Mouse (Mus musculus): ENCODE measurements at regions not wholly inside any gene's neighbourhood (a gene's known extent, or its start where the extent isn't known, plus 50 kb on each side); places are given as distances from the start of the nearest gene placed in this dataset.

GRCm38 (mm10) chr10:125861734-125862133 is 104.2 kb upstream of the Lrig3 start:
- DNase-seq (ENCODE audit: low spot score in 2 of 2): no peak

DNA sequence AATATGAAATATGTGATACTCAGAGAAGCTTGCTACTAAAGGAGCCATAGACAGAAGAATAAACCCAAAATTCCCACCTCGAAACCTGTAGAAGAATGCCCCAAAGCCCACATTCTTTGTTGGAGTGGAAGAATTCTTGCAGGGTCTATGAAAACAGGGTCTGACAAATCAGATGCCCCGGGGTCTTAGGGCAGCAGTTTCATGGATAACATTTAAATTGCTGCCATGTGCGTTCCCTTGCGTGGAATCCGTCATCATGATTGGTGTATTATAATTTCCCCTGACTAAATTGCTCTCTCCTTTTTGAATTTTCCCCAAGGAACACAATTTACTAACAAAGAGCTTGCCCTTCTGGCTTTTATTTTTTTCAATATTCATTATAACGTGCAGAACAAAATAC is 99.6 kb upstream of the Lrig3 start:
- no peak for DNase-seq (ENCODE audit: low spot score in 2 of 2)

DNA sequence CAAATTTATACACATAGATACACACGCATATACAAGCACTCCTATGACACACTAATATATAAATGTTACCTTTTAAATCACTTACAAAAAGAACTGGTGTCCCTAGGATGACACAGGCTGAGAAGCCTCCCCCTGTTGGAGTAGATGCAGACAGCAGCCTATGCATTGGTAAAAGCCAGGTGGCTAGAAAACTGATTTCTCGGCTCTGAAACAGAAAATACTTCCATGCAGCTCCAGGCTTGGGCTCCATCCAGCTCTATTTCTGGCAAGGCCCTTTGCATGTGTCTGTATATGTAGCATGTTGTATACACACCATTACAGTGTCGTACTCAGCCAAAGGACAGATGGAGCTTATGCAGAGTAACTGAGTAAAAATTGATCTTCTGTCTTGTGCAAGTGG is 81.4 kb upstream of the Lrig3 start:
- peak in 1 of 2 experiments; percentile 16 for DNase-seq (ENCODE audit: low spot score in 2 of 2)

GRCm38 (mm10) chr10:125885796-125886195 is 80.2 kb upstream of the Lrig3 start:
- no peak for DNase-seq (ENCODE audit: low spot score in 2 of 2)

GRCm38 (mm10) chr10:125892122-125892521 is 73.8 kb upstream of the Lrig3 start:
- DNase-seq (ENCODE audit: low spot score in 2 of 2): no peak

DNA sequence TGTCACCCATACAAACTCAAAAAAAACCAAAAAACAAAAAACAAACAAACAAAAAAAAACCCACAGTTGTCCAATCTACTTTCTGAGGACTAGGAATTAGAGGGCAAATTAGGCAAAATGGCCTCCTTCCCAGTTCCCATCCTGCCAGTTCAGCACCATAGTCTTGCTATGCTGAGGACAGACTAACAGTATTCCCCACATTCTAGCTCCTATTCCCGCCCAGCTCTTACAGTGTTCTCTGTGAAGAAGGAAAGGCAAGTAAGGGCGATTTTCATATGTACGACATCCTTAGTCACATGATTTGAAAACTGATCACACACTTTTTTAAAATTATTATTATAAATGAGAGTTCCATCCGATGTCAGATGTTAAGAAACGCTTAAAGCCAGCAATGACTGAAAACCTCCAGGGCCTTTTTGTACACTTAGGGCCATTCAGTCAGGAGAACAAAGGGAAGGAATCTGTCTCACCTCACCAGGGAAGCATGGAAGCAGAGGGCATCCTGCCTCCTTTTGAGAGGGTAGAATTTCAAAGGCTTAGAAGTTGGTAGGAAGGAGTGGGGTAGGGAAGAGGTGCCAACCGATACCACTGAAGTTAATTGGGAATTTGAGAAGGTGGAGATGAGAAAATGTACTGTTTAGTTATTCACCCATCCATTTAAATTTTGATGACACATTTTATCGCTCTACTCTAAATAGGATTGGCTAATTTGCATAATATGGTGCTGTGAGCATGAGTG is 70.1 kb upstream of the Lrig3 start:
- no peak for DNase-seq (ENCODE audit: low spot score in 2 of 2)

- DNase-seq (ENCODE audit: low spot score in 2 of 2): no peak
Observed at GRCm38 (mm10) chr10:125896646-125897045, 69.3 kb upstream of the Lrig3 start.

GRCm38 (mm10) chr10:125899504-125899903 is 66.5 kb upstream of the Lrig3 start:
- no peak for DNase-seq (ENCODE audit: low spot score in 2 of 2)

GRCm38 (mm10) chr10:125900562-125900961 is 65.4 kb upstream of the Lrig3 start:
- DNase-seq (ENCODE audit: low spot score in 2 of 2): no peak

GRCm38 (mm10) chr10:125902668-125903067 is 63.3 kb upstream of the Lrig3 start:
- no peak for DNase-seq (ENCODE audit: low spot score in 2 of 2)

GRCm38 (mm10) chr10:125912207-125912606 is 53.8 kb upstream of the Lrig3 start:
- no peak for DNase-seq (ENCODE audit: low spot score in 2 of 2)

Measured in layer of hippocampus, postnatal 10 days (tissue).